Mouse (Mus musculus) intestine, embryonic 15.5 days (tissue): Measurements from ENCODE around the gene Hmgb1. TPM values are rescaled to one million over a fixed set of nuclear protein-coding genes. Genes with fewer than 3 reads are reported as not detected.

Experiments used
- ATAC-seq: fragments of 200-750 bp; cut with Nextera tagmentation; 2 replicates; pipeline ENCODE4 v1.8.0; 2017; ENCODE audit warnings: moderate TSS enrichment, moderate library complexity
- H3K27ac ChIP-seq: fragments of 300-500 bp; sonication (generic); 2 replicates; pipeline ENCODE4 v1.5.1; 2015; ENCODE audit warnings: mild to moderate bottlenecking, inconsistent platforms
- H3K27me3 ChIP-seq: fragments of 300-500 bp; sonication (generic); replicated peaks from 2 replicates; pipeline ENCODE4 v1.6.1; 2015; ENCODE audit warnings: inconsistent platforms
- H3K36me3 ChIP-seq: fragments of 300-500 bp; sonication (generic); 2 replicates; pipeline ENCODE4 v1.6.1; 2015; ENCODE audit warnings: inconsistent platforms
- H3K4me1 ChIP-seq: fragments of 300-500 bp; sonication (generic); replicated peaks from 2 replicates; pipeline ENCODE4 v1.6.1; 2015; ENCODE audit warnings: inconsistent platforms
- H3K4me2 ChIP-seq: fragments of 300-500 bp; sonication (generic); replicated peaks from 2 replicates; pipeline ENCODE4 v1.6.1; 2015; ENCODE audit warnings: mild to moderate bottlenecking, inconsistent platforms
- H3K4me3 ChIP-seq: fragments of 300-500 bp; sonication (generic); replicated peaks from 2 replicates; pipeline ENCODE4 v1.5.1; 2015; ENCODE audit warnings: inconsistent platforms
- H3K9ac ChIP-seq: fragments of 300-500 bp; sonication (generic); 2 replicates; pipeline ENCODE4 v1.6.1; 2015; ENCODE audit warnings: inconsistent platforms
- H3K9me3 ChIP-seq: fragments of 300-500 bp; sonication (generic); 2 replicates; pipeline ENCODE4 v1.6.1; 2016; ENCODE audit warnings: inconsistent platforms
- WGBS: fragments of 180-500 bp; shearing (Covaris S2); methylation state at CpG from one replicate; pipeline ENCODE4 v1.1.7; 2015; 5-methylcytosine and 5-hydroxymethylcytosine counted together
- polyA plus RNA-seq: library from polyadenylated mRNA; unstranded; fragments of >200 nt; fragmentation: Nextera tagmentation; extraction: Ambion mirVana; gene quantifications from 2 replicates; pipeline ENCODE4 v1.2.1, GENCODE M21; 2015

Gene Hmgb1
- polyA plus RNA-seq, 1 experiment from 2014 or later = 1,306 TPM

DNA sequence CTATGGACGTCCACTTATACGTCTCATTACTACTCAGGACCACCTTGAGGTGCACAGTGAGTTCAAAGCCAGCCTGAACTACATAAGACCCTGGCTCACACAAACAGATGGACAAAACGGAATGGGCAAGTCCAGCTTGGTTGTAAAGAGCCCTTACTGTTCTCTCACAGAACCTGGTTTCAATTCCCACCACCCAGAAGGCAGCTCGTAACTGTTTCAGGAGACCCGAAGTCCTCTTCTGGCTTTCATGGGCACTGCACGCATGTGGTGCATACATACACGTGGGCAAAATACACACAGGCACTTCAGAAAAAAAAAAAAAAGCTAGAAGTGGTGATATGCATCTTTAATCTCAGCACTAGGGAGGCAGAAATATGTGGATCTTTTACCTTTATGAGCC is 139.2 kb downstream of the Hmgb1 start:
- Histone ChIP-seq H3K4me2 (no peak overlapping the region), H3K9ac (no peak overlapping the region), H3K4me3 (no peak overlapping the region), H3K4me1 (no peaks in the 10 kb centered on the region), H3K27ac (no peak overlapping the region), H3K9me3 (no peaks in the 10 kb centered on the region), H3K27me3 (no peaks in the 10 kb centered on the region), H3K36me3 (peaks cover 13% of the 10 kb centered on the region)
- WGBS = 72% methylated on average over 7 of the region's 7 CpGs
- no peak for ATAC-seq

DNA sequence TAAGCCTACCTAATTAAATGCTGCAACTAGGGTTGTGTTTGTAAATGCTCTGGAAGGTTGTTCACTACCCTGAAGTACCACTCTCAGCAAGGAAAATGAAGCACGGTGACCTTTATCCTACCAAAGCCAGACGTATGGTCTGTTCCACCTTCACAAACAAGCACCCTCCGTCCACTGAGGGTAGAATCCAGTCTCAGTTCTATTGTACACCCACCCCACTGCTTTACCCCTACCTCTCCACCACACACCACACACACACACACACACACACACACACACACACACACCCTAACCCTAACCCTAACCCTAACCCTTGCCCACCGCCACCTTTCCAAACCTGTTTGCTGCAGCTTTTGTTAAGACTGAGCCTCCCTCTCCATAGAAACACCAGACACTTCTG is 140.2 kb downstream of the Hmgb1 start:
- no peaks in the 10 kb centered on the region for H3K9me3 ChIP-seq
- H3K27me3 ChIP-seq = no peaks in the 10 kb centered on the region
- no peak overlapping the region for H3K4me3 ChIP-seq
- WGBS = 63% methylated on average over 4 of the region's 4 CpGs
- no peak overlapping the region for H3K27ac ChIP-seq
- H3K36me3 ChIP-seq = peaks cover 11% of the 10 kb centered on the region
- ATAC-seq = no peak
- H3K4me1 ChIP-seq = no peaks in the 10 kb centered on the region
- H3K4me2 ChIP-seq = no peak overlapping the region
- no peak overlapping the region for H3K9ac ChIP-seq

DNA sequence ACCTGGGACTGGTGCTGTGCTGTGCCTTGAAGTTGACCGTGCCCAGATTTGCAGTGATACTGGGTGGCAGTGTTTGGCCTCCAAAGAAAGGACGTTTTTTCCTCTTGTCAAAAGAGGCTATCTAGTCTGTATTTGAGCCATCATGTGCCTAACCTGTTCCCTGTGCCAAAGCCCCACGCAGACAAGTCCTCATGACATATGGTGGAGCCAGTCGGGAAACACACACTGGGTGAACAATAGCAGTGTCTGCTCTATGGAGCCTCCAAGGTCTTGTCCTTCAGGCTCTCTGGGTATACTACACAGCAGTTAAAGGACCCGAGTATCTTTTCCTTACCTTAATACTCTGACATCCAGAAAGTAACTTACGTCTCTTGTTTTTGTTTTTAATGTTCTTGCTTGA is 141.0 kb downstream of the Hmgb1 start:
- Histone ChIP-seq H3K36me3 (peaks cover 11% of the 10 kb centered on the region), H3K9ac (no peak overlapping the region), H3K4me2 (no peak overlapping the region), H3K4me1 (no peaks in the 10 kb centered on the region), H3K4me3 (no peak overlapping the region), H3K27ac (no peak overlapping the region), H3K9me3 (no peaks in the 10 kb centered on the region), H3K27me3 (no peaks in the 10 kb centered on the region)
- 84% methylated on average over 6 of the region's 6 CpGs for WGBS
- ATAC-seq = no peak

DNA sequence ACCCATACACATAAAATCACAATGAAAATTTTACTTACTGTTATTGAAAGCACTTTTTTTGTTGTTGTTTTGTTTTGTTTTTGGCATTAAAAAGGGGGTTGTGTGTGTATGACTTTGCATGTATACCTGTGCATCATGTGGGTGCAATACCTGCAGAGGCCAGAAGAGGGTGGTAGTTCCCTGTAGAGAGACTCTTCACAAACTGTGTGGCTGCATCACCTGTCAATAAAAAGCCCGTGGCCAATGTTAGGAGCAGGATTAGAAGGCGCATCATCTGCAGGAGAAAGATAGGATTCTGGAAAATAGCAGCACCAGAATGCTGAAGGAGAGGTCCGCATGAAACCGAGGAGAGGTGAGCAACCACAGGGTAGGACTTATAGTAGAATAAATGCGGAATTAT is 144.5 kb downstream of the Hmgb1 start:
- no peak overlapping the region for H3K4me2 ChIP-seq
- H3K4me3 ChIP-seq = no peak overlapping the region
- no peak overlapping the region for H3K9ac ChIP-seq
- 88% methylated on average over 5 of the region's 5 CpGs for WGBS
- H3K27ac ChIP-seq = no peak overlapping the region
- H3K36me3 ChIP-seq = no peaks in the 10 kb centered on the region
- ATAC-seq = no peak
- H3K4me1 ChIP-seq = no peaks in the 10 kb centered on the region
- no peaks in the 10 kb centered on the region for H3K9me3 ChIP-seq
- no peaks in the 10 kb centered on the region for H3K27me3 ChIP-seq

DNA sequence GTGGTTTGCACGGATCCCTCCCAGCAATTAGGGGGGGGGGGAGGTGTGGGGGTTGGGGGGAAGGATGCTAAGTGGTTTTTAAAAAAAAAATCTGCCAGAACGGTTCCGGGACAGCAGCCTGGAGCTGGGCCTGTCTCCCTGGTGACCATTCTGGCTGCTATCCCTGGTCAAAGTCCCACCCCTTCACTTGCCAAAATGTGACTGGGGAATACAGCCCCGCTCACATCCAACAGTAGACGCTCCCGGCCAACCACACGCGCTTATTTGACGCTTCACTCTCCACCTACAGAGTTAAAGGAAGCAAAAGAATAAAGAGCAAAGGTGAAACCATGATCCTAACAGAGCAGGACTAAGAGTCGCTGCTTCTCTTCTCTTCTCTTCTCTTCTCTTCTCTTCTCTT is 146.6 kb downstream of the Hmgb1 start:
- Histone ChIP-seq H3K36me3 (no peaks in the 10 kb centered on the region), H3K9me3 (no peaks in the 10 kb centered on the region), H3K4me2 (no peak overlapping the region), H3K27ac (no peak overlapping the region), H3K4me3 (no peak overlapping the region), H3K27me3 (no peaks in the 10 kb centered on the region), H3K4me1 (no peaks in the 10 kb centered on the region), H3K9ac (no peak overlapping the region)
- 0 out of 2 replicates have a peak, but pooled peaks have one; percentile 39 for ATAC-seq
- 31% methylated on average over 10 of the region's 10 CpGs for WGBS

DNA sequence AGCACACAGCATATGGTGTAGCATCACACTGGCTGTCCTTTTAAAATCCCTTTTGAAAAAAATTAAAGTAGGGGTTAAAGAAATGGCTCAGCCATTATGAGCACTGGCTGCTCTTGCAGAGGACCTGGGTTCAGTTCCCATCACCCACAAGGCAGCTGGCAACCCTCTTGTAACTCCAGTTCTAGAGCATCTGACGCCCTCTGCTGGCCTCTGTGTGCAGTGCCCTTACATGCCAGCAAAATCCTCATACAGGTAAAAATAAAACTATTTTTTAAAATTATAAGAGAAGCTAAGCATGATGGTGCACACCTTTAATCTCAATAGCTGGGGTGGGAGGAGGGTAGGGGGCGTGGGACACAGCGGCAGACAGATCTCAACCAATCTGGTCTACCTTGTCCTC is 147.4 kb downstream of the Hmgb1 start:
- no peaks in the 10 kb centered on the region for H3K27me3 ChIP-seq
- H3K4me2 ChIP-seq = no peak overlapping the region
- ATAC-seq = no peak
- peaks cover under 1% of the 10 kb centered on the region; the same call in 1 of the 2 replicates for H3K4me1 ChIP-seq
- no peak overlapping the region for H3K4me3 ChIP-seq
- WGBS = 93% methylated on average over 3 of the region's 3 CpGs
- no peaks in the 10 kb centered on the region for H3K9me3 ChIP-seq
- no peaks in the 10 kb centered on the region for H3K36me3 ChIP-seq
- no peak overlapping the region for H3K27ac ChIP-seq
- H3K9ac ChIP-seq = no peak overlapping the region

DNA sequence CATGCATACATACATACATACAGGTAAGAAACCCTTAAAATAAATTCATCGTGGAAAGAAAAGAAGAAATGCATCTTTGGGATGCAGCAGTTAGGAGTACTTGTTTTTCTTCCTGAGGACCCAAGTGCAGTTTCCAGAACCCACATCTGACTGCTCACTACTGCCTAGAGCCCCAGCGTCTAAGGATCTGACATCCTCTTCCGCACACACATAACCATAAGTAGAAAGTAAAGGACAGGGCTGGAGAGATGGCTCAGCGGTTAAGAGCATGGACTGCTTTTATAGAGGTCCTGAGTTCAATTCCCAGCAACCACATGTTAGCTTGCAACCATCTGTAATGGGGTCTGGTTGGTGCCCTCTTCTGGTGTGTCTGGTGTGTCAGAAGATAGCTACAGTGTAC is 151.9 kb downstream of the Hmgb1 start:
- no peak for ATAC-seq

DNA sequence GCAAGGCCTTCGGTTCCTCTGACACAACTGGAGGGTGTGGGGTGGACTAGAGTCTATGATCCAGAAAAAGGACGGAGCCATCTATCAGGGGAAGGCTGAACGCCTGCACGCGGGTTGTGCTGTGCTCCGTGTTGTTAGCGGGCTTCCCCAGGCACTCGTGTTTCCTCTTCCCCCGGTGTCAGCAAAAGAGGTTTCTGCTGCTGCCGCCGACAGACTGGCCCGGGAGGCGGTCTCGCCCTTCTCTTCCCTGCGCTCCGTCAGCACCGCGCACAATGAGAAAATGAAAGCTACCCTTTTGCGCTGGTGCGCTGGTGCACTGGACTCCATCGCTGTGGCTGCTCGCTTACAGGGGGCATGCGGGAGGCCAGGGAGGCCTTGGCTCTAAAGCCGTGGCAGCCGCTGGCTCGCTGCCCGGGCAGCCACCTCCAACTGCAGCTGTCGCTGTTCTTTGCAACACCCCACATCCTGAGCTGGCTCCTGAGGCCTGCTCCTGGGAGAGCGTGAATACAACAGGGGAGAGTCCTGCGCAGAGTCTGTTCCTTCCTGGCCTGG is 153.0 kb downstream of the Hmgb1 start:
- Histone ChIP-seq H3K9ac (peak overlapping the region; percentile 64), H3K27me3 (no peaks in the 10 kb centered on the region), H3K4me3 (peak overlapping the region; percentile 40), H3K4me2 (peak overlapping the region; percentile 88), H3K36me3 (no peaks in the 10 kb centered on the region), H3K27ac (peak overlapping the region; percentile 95), H3K9me3 (no peaks in the 10 kb centered on the region), H3K4me1 (peaks cover 16% of the 10 kb centered on the region)
- 3% methylated on average over 30 of the region's 30 CpGs for WGBS
- peak; percentile 84 for ATAC-seq

More for the DNA sequence above, 151.9 kb downstream of the Hmgb1 start:
- 96% methylated on average over 4 of the region's 4 CpGs for WGBS
- H3K9me3 ChIP-seq = no peaks in the 10 kb centered on the region
- no peak overlapping the region for H3K9ac ChIP-seq
- H3K4me2 ChIP-seq = no peak overlapping the region
- H3K27ac ChIP-seq = no peak overlapping the region
- peaks cover 16% of the 10 kb centered on the region for H3K4me1 ChIP-seq
- H3K27me3 ChIP-seq = no peaks in the 10 kb centered on the region
- no peak overlapping the region for H3K4me3 ChIP-seq
- H3K36me3 ChIP-seq = no peaks in the 10 kb centered on the region

DNA sequence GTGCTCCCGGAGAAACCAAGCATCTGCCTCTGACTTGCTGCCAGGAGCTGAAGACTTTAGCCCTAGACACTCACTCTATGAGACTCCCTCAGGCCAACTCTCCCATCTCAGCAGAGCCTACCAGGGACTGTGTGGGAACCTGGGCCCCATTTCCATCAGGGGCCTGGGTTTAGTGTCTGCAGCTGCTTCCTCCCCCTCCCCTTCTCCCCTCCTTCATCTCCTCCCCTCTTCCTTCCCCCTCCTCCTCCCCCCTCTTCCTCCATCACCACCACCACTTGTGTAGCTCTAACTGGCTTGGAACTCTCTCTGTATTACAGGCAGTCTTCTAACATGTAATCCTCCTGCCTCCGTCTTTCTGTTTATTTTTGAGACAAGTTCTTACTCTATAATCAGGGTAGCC is 154.2 kb downstream of the Hmgb1 start:
- Histone ChIP-seq H3K9me3 (no peaks in the 10 kb centered on the region), H3K27me3 (no peaks in the 10 kb centered on the region), H3K27ac (0 out of 2 replicates have a peak overlapping the region, but pooled peaks have one; percentile 48), H3K9ac (no peak overlapping the region), H3K4me2 (no peak overlapping the region), H3K36me3 (no peaks in the 10 kb centered on the region), H3K4me1 (peaks cover 16% of the 10 kb centered on the region), H3K4me3 (no peak overlapping the region)
- 41% methylated on average over 2 of the region's 2 CpGs for WGBS
- ATAC-seq = no peak

DNA sequence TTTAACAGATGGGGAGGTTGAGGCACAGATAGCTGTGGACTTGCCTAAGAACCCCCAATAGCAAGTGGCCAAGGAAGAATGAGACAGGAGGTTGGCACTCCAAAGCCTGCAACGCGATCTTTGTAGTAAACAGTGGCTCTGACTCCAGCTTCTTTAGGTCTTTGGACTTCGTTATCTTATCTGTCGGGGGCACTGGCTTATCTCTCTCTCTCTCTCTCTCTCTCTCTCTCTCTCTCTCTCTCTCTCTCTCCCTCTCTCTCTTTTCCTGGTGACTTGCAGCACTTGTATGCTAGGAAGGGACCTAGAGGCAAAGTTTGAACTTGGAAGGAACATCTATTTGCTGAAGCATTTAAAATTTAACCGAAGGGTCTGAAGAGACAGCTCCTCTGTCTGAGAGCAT is 155.9 kb downstream of the Hmgb1 start:
- Histone ChIP-seq H3K27ac (no peak overlapping the region), H3K27me3 (no peaks in the 10 kb centered on the region), H3K9ac (no peak overlapping the region), H3K4me3 (no peak overlapping the region), H3K4me2 (no peak overlapping the region), H3K36me3 (no peaks in the 10 kb centered on the region), H3K9me3 (no peaks in the 10 kb centered on the region), H3K4me1 (peaks cover 16% of the 10 kb centered on the region)
- ATAC-seq = no peak
- whole genome bisulfite sequencing = 40% methylated on average over 5 of the region's 5 CpGs

DNA sequence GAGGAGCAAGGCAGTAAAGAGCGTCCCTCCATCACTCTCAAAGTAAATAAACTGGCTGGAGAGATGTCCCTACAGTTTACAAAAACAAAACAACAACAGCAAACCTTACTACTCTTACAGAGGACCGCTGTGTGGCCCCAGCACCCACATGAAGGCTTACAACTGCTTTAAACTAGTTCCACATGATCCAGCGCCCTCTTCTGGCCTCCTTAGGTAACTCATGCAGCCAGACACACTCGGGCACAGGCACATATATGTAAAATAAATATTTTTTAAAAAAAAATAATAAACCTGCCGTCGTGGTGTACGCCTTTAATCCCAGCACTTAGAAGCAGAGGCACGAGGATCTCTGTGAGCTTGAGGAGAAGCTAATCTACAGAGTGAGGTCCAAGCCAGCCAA is 156.9 kb downstream of the Hmgb1 start:
- Histone ChIP-seq H3K9ac (no peak overlapping the region), H3K9me3 (no peaks in the 10 kb centered on the region), H3K27ac (no peak overlapping the region), H3K4me3 (no peak overlapping the region), H3K36me3 (no peaks in the 10 kb centered on the region), H3K4me1 (peaks cover 16% of the 10 kb centered on the region), H3K4me2 (no peak overlapping the region), H3K27me3 (no peaks in the 10 kb centered on the region)
- WGBS = 76% methylated on average over 8 of the region's 8 CpGs
- no peak for ATAC-seq

DNA sequence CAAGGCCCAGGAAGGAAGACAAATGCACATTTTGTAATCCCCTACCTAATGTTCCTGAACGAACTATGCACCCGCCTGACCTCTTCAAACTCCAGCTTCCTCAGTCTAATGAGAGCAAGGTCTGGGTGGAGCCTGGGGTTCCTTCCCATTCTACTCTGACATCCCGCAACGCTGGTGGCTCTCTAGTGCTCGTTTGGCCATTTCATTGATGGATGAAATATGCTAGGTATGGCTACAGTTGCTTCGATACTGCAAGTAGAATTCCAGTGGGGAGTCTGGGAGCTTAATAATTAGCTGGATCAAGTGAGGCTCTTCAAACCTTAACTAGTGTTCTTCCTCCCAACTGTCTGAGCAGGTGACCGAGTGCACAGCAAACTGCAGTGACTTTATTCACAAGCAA is 163.2 kb downstream of the Hmgb1 start:
- Histone ChIP-seq H3K4me1 (peaks cover 6% of the 10 kb centered on the region; the same call in 1 of the 2 replicates), H3K27me3 (no peaks in the 10 kb centered on the region), H3K9me3 (no peaks in the 10 kb centered on the region), H3K27ac (no peak overlapping the region), H3K36me3 (no peaks in the 10 kb centered on the region), H3K4me2 (peak overlapping the region; percentile 36), H3K4me3 (no peak overlapping the region), H3K9ac (no peak overlapping the region)
- WGBS = 37% methylated on average over 7 of the region's 7 CpGs
- peak; percentile 35; the same call in 1 of the 2 replicates for ATAC-seq

DNA sequence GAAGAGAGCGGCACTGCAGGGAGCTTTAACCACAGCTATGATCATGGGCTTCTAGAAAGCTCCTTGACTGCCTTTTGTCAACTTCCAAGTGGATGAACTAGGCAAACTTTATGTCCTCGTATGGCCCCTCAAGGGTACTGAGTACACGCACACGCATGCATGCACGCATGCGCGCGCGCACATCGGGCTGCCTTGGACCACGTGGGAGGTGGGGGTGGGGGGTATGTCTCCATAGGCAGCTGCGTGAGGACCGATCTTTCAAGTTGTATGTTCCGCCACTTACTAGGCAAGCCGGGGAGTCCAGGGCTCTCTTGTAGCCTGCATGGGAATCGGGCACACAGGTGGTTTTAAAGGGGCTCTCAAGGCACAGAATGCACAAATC is 163.6 kb downstream of the Hmgb1 start:
- H3K4me1 ChIP-seq = peaks cover 6% of the 10 kb centered on the region; the same call in 1 of the 2 replicates
- H3K9me3 ChIP-seq = no peaks in the 10 kb centered on the region
- H3K4me2 ChIP-seq = peak overlapping the region; percentile 36
- WGBS = 70% methylated on average over 16 of the region's 16 CpGs
- no peaks in the 10 kb centered on the region for H3K36me3 ChIP-seq
- H3K27ac ChIP-seq = no peak overlapping the region
- ATAC-seq = peak; percentile 32; the same call in 1 of the 2 replicates
- H3K9ac ChIP-seq = no peak overlapping the region
- H3K4me3 ChIP-seq = no peak overlapping the region
- no peaks in the 10 kb centered on the region for H3K27me3 ChIP-seq
